Mouse (Mus musculus): ENCODE data around the gene Sod3. TPM values are rescaled to one million over a fixed set of nuclear protein-coding genes. Genes with fewer than 3 reads are reported as not detected.

The Sod3 gene
- polyA plus RNA-seq, 1 experiment = not detected

GRCm38 (mm10) chr5:52415193-52415592, 51.6 kb downstream of the Sod3 start:
- Histone ChIP-seq H3K4me1 (ENCODE audit: control insufficient read depth, insufficient read depth, low read length) (no peaks in the 10 kb centered on the region), H3K27ac (ENCODE audit: control insufficient read depth, insufficient read depth, low read depth, low read length, poor library complexity) (no peak overlapping the region), H3K4me3 (replicated peaks; ENCODE audit: control insufficient read depth, low read depth, low read length) (no peak overlapping the region)
- WGBS = 77% methylated on average over 1 of the region's 1 CpGs
- TF ChIP-seq POLR2A (IDR thresholded peaks at IDR 0.05; ENCODE audit: borderline replicate concordance, control insufficient read depth, low read depth, low read length) (no peak), CTCF (IDR thresholded peaks at IDR 0.05; ENCODE audit: control insufficient read depth, insufficient read depth, low read length) (no peak)

- TF ChIP-seq CTCF (IDR thresholded peaks at IDR 0.05; ENCODE audit: control insufficient read depth, insufficient read depth, low read length) (no peak), POLR2A (IDR thresholded peaks at IDR 0.05; ENCODE audit: borderline replicate concordance, control insufficient read depth, low read depth, low read length) (no peak)
- Histone ChIP-seq H3K4me3 (replicated peaks; ENCODE audit: control insufficient read depth, low read depth, low read length) (no peak overlapping the region), H3K4me1 (ENCODE audit: control insufficient read depth, insufficient read depth, low read length) (no peaks in the 10 kb centered on the region), H3K27ac (ENCODE audit: control insufficient read depth, insufficient read depth, low read depth, low read length, poor library complexity) (no peak overlapping the region)
- whole genome bisulfite sequencing = 86% methylated on average over 6 of the region's 6 CpGs
These were observed 52.3 kb downstream of the Sod3 start for GRCm38 (mm10) chr5:52415917-52416316.

GRCm38 (mm10) chr5:52416485-52416884, 52.9 kb downstream of the Sod3 start:
- no peak for TF ChIP-seq CTCF (IDR thresholded peaks at IDR 0.05; ENCODE audit: control insufficient read depth, insufficient read depth, low read length)
- no peak for TF ChIP-seq POLR2A (IDR thresholded peaks at IDR 0.05; ENCODE audit: borderline replicate concordance, control insufficient read depth, low read depth, low read length)

More at GRCm38 (mm10) chr5:52416485-52416884, 52.9 kb downstream of the Sod3 start:
- Histone ChIP-seq H3K4me3 (replicated peaks; ENCODE audit: control insufficient read depth, low read depth, low read length) (no peak overlapping the region), H3K27ac (ENCODE audit: control insufficient read depth, insufficient read depth, low read depth, low read length, poor library complexity) (no peak overlapping the region), H3K4me1 (ENCODE audit: control insufficient read depth, insufficient read depth, low read length) (no peaks in the 10 kb centered on the region)
- WGBS = 71% methylated on average over 2 of the region's 2 CpGs

Other genes starting within 250 kb of the Sod3 start
- gene Dhx15, start 173.3 kb upstream of the Sod3 start, polyA plus RNA-seq (2011; ENCODE audit: insufficient read depth, insufficient read length, low replicate concordance, missing spikeins) = 47.8 and 89.4 TPM in 2 replicates
- not detected in 2 replicates for gene Ccdc149, start 107.7 kb downstream of the Sod3 start, polyA plus RNA-seq (2011; ENCODE audit: insufficient read depth, insufficient read length, low replicate concordance, missing spikeins)
- not detected in 2 replicates for gene Lgi2, start 202.7 kb downstream of the Sod3 start, polyA plus RNA-seq (2011; ENCODE audit: insufficient read depth, insufficient read length, low replicate concordance, missing spikeins)